Mouse (Mus musculus): ENCODE data around the gene Psmd8.
"Not testable (repeated sequence)": the region's sequence is repeated elsewhere in the genome, so short reads cannot be mapped to it uniquely, and the experiment has no call there.

The Psmd8 gene

GRCm38 (mm10) chr7:29170066-29170754 is 10.3 kb downstream of the Psmd8 start, which contains the start of the genes Ggn and Spred3:
Gene Ggn, plus strand, starts transcription at chr7:29170210.
Gene Spred3, minus strand, starts transcription at chr7:29170411.
- peak in 1 of 2 experiments; percentile 27 for DNase-seq (ENCODE audit: low spot score in 2 of 2)

- DNase-seq (ENCODE audit: low spot score in 2 of 2), result peak; percentile 62 to 76
These were observed 11.1 kb downstream of the Psmd8 start for GRCm38 (mm10) chr7:29169231-29170065.

- no peak for DNase-seq (ENCODE audit: low spot score in 2 of 2)
These were observed 11.7 kb downstream of the Psmd8 start for GRCm38 (mm10) chr7:29168791-29169230.

GRCm38 (mm10) chr7:29168121-29168695 is 12.3 kb downstream of the Psmd8 start:
- no peak for DNase-seq (ENCODE audit: low spot score in 2 of 2)

- DNase-seq (ENCODE audit: low spot score in 2 of 2), result no peak
These were observed 12.8 kb downstream of the Psmd8 start for GRCm38 (mm10) chr7:29167656-29168055.

- no peak for DNase-seq (ENCODE audit: low spot score in 2 of 2)
These were observed 17.6 kb downstream of the Psmd8 start for GRCm38 (mm10) chr7:29162750-29163525.

- no peak for DNase-seq (ENCODE audit: low spot score in 2 of 2)
These were observed 18.2 kb downstream of the Psmd8 start for GRCm38 (mm10) chr7:29162294-29162693.

GRCm38 (mm10) chr7:29158264-29158663 is 22.2 kb downstream of the Psmd8 start:
- no peak for DNase-seq (ENCODE audit: low spot score in 2 of 2)

- DNase-seq (ENCODE audit: low spot score in 2 of 2), result peak; percentile 67 to 71
These were observed 24.4 kb downstream of the Psmd8 start, which contains the start of gene Fam98c for GRCm38 (mm10) chr7:29155838-29156782. Gene Fam98c, minus strand, starts transcription at chr7:29156234.

GRCm38 (mm10) chr7:29155196-29155837 is 25.2 kb downstream of the Psmd8 start:
- peak; percentile 67 to 85 for DNase-seq (ENCODE audit: low spot score in 2 of 2)

GRCm38 (mm10) chr7:29154018-29154720 is 26.3 kb downstream of the Psmd8 start:
- DNase-seq (ENCODE audit: low spot score in 2 of 2), result no peak

GRCm38 (mm10) chr7:29151486-29151885 is 29.0 kb downstream of the Psmd8 start:
- DNase-seq (ENCODE audit: low spot score in 2 of 2), result no peak

- DNase-seq (ENCODE audit: low spot score in 2 of 2), result no peak
These were observed 31.7 kb downstream of the Psmd8 start for GRCm38 (mm10) chr7:29148771-29149170.

GRCm38 (mm10) chr7:29146625-29147367 is 33.7 kb downstream of the Psmd8 start:
- no peak for DNase-seq (ENCODE audit: low spot score in 2 of 2)

- no peak for DNase-seq (ENCODE audit: low spot score in 2 of 2)
These were observed 36.5 kb downstream of the Psmd8 start for GRCm38 (mm10) chr7:29144006-29144405.

GRCm38 (mm10) chr7:29141416-29141815 is 39.1 kb downstream of the Psmd8 start:
- DNase-seq (ENCODE audit: low spot score in 2 of 2), result no peak

- not testable (repeated sequence) for DNase-seq (ENCODE audit: low spot score in 2 of 2)
These were observed 41.3 kb downstream of the Psmd8 start for GRCm38 (mm10) chr7:29139237-29139636.

GRCm38 (mm10) chr7:29137429-29137828 is 43.1 kb downstream of the Psmd8 start:
- DNase-seq (ENCODE audit: low spot score in 2 of 2), result no peak

All from frontal cortex, postnatal 25 days (tissue).